Mouse (Mus musculus) E14TG2a.4 (cell line): ENCODE data around the gene Adam8.

Source experiments
- H3K27me3 ChIP-seq: 2 replicates; pipeline ENCODE4 v1.6.1; 2014; ENCODE audit warnings: low read length, control low read depth; ENCODE audit not compliant: insufficient read depth
- H3K36me3 ChIP-seq: 2 replicates; pipeline ENCODE4 v1.6.1; 2014; ENCODE audit warnings: low read length, control low read depth; ENCODE audit not compliant: insufficient read depth
- H3K4me1 ChIP-seq: replicated peaks from 2 replicates; pipeline ENCODE4 v1.6.1; 2014; ENCODE audit warnings: low read depth, low read length, control low read depth
- H3K4me3 ChIP-seq: replicated peaks from 2 replicates; pipeline ENCODE4 v1.5.1; 2014; ENCODE audit warnings: mild to moderate bottlenecking, low read length
- H3K9me3 ChIP-seq: 2 replicates; pipeline ENCODE4 v1.6.1; 2014; ENCODE audit warnings: low read length, control low read depth
- CTCF ChIP-seq: conservative IDR thresholded peaks from 2 replicates; pipeline ENCODE4 v1.5.1; 2014; ENCODE audit warnings: low read length
- POU5F1 ChIP-seq: IDR thresholded peaks from 2 replicates; pipeline ENCODE4 v1.6.1; 2014; ENCODE audit warnings: low read length, borderline replicate concordance

Gene Adam8

GRCm38 (mm10) chr7:139930732-139931131 lies 61.6 kb downstream of the Adam8 start:
- TF ChIP-seq POU5F1 (no peak), CTCF (peak; percentile 91)
- Histone ChIP-seq H3K4me1 (peaks cover 17% of the 10 kb centered on the region), H3K36me3 (peaks cover 28% of the 10 kb centered on the region)

More at GRCm38 (mm10) chr7:139930732-139931131, 61.6 kb downstream of the Adam8 start:
- Histone ChIP-seq H3K4me3 (peak overlapping the region; percentile 23; the same call in 1 of the 2 replicates), H3K9me3 (no peaks in the 10 kb centered on the region), H3K27me3 (peaks cover 4% of the 10 kb centered on the region; the same call in 1 of the 2 replicates)
